Mouse (Mus musculus) lung, adult 2 months (tissue): ENCODE data around the gene Trpv3. TPM values are rescaled to one million over a fixed set of nuclear protein-coding genes. Genes with fewer than 3 reads are reported as not detected.
"Not testable (repeated sequence)": the region's sequence is repeated elsewhere in the genome, so short reads cannot be mapped to it uniquely, and the experiment has no call there.

Experiments
- DNase-seq: peaks from one replicate; pipeline ENCODE4 v3.0.0; 2022
- H3K4me1 ChIP-seq: fragments of 200-500 bp; 2 replicates; pipeline ENCODE4 v1.6.1; 2011; ENCODE audit warnings: low read length; ENCODE audit not compliant: control insufficient read depth, insufficient read depth
- H3K4me3 ChIP-seq: fragments of 200-500 bp; replicated peaks from 2 replicates; pipeline ENCODE3; 2011; ENCODE audit warnings: low read depth, mild to moderate bottlenecking, control low read depth, low read length; ENCODE audit errors: extremely low read depth
- CTCF ChIP-seq: fragments of 200-500 bp; IDR thresholded peaks from 2 replicates; pipeline ENCODE4 v1.5.1; 2011; ENCODE audit warnings: mild to moderate bottlenecking, low read length, control low read depth; ENCODE audit not compliant: insufficient read depth
- POLR2A ChIP-seq: fragments of 200-500 bp; IDR thresholded peaks from 2 replicates; pipeline ENCODE4 v1.6.1; 2011; ENCODE audit warnings: low read depth, mild to moderate bottlenecking, control low read depth, low read length, borderline replicate concordance; ENCODE audit errors: extremely low read depth
- WGBS: fragments of 180-500 bp; shearing (Covaris S2); methylation state at CpG from one replicate; pipeline ENCODE4 v1.1.7; 2018; 5-methylcytosine and 5-hydroxymethylcytosine counted together
- polyA plus RNA-seq: library from polyadenylated mRNA; depleted of rRNA; stranded (reverse); fragments of >200 nt; gene quantifications from 2 replicates; pipeline ENCODE4 v1.2.3, GENCODE M21; 2012

The Trpv3 gene
- polyA plus RNA-seq, 1 experiment = 0.49 TPM

GRCm38 (mm10) chr11:73283926-73284325 is 16.7 kb downstream of the Trpv3 start:
- 44% methylated on average over 1 of the region's 1 CpGs for WGBS

GRCm38 (mm10) chr11:73284351-73284750 is 17.2 kb downstream of the Trpv3 start:
- TF ChIP-seq CTCF (no peak), POLR2A (no peak)
- H3K4me3 ChIP-seq = no peak overlapping the region
- H3K4me1 ChIP-seq = peaks cover 4% of the 10 kb centered on the region; the same call in 1 of the 2 replicates
- no peak for DNase-seq

More at GRCm38 (mm10) chr11:73283926-73284325, 16.7 kb downstream of the Trpv3 start:
- no peak for TF ChIP-seq POLR2A
- no peak for TF ChIP-seq CTCF
- peak; percentile 7 for DNase-seq
- H3K4me3 ChIP-seq = no peak overlapping the region
- H3K4me1 ChIP-seq = peaks cover 4% of the 10 kb centered on the region; the same call in 1 of the 2 replicates

GRCm38 (mm10) chr11:73289621-73290020 is 22.4 kb downstream of the Trpv3 start:
- 71% methylated on average over 1 of the region's 1 CpGs for WGBS
- no peak for TF ChIP-seq CTCF
- no peak for TF ChIP-seq POLR2A
- DNase-seq = no peak
- Histone ChIP-seq H3K4me3 (no peak overlapping the region), H3K4me1 (no peaks in the 10 kb centered on the region)

GRCm38 (mm10) chr11:73303123-73303522 is 35.9 kb downstream of the Trpv3 start:
- TF ChIP-seq POLR2A (no peak), CTCF (no peak)
- 67% methylated on average over 2 of the region's 2 CpGs for WGBS
- DNase-seq = no peak
- Histone ChIP-seq H3K4me3 (no peak overlapping the region), H3K4me1 (no peaks in the 10 kb centered on the region)

- Histone ChIP-seq H3K4me1 (no peaks in the 10 kb centered on the region), H3K4me3 (no peak overlapping the region)
- DNase-seq = no peak
- WGBS = 60% methylated on average over 3 of the region's 3 CpGs
- no peak for TF ChIP-seq CTCF
- TF ChIP-seq POLR2A = no peak
Observed at GRCm38 (mm10) chr11:73315961-73316360, 48.8 kb downstream of the Trpv3 start.

- H3K4me3 ChIP-seq, H3K4me1 ChIP-seq, DNase-seq: not testable (repeated sequence)
- 55% methylated on average over 2 of the region's 2 CpGs for WGBS
Observed at GRCm38 (mm10) chr11:73318581-73318980, 51.4 kb downstream of the Trpv3 start.

- not testable (repeated sequence) for DNase-seq, H3K4me3 ChIP-seq, H3K4me1 ChIP-seq
- WGBS = 84% methylated on average over 13 of the region's 13 CpGs
Observed at GRCm38 (mm10) chr11:73321064-73321463, 53.9 kb downstream of the Trpv3 start.

GRCm38 (mm10) chr11:73323906-73324830 is 57.0 kb downstream of the Trpv3 start:
- Histone ChIP-seq H3K4me1 (no peaks in the 10 kb centered on the region), H3K4me3 (peak overlapping the region; percentile 63)
- TF ChIP-seq CTCF (no peak), POLR2A (no peak)
- DNase-seq = no peak
- 47% methylated on average over 9 of the region's 9 CpGs for WGBS

- 20% methylated on average over 12 of the region's 12 CpGs for WGBS
- DNase-seq = peak; percentile 7
- H3K4me1 ChIP-seq = no peaks in the 10 kb centered on the region
- H3K4me3 ChIP-seq = peak overlapping the region; percentile 32
- TF ChIP-seq POLR2A = no peak
- TF ChIP-seq CTCF = no peak
Observed at GRCm38 (mm10) chr11:73326485-73326886, 59.3 kb downstream of the Trpv3 start.

- Histone ChIP-seq H3K4me3 (no peak overlapping the region), H3K4me1 (no peaks in the 10 kb centered on the region)
- WGBS = 47% methylated on average over 4 of the region's 4 CpGs
- no peak for DNase-seq
- no peak for TF ChIP-seq POLR2A
- TF ChIP-seq CTCF = no peak
Observed at GRCm38 (mm10) chr11:73327361-73327760, 60.2 kb downstream of the Trpv3 start.

- Histone ChIP-seq H3K4me1 (no peaks in the 10 kb centered on the region), H3K4me3 (no peak within 1 kb of the TSS)
- WGBS = 80% methylated on average over 27 of the region's 27 CpGs
- TF ChIP-seq CTCF (no peak), POLR2A (no peak)
- no peak for DNase-seq
Observed at GRCm38 (mm10) chr11:73329442-73329841, 62.3 kb downstream of the Trpv3 start, which contains the start of the genes Aspa, Gm49340 and Spata22. TSS of gene Aspa (minus strand) at chr11:73329596. TSS of gene Gm49340 (plus strand) at chr11:73329741. TSS of gene Spata22 (plus strand) at chr11:73329741.
